Mouse (Mus musculus) hematopoietic stem cell, adult 5-6 weeks (primary cell): Measurements from ENCODE around the gene E130114P18Rik. TPM values are rescaled to one million over a fixed set of nuclear protein-coding genes. Genes with fewer than 3 reads are reported as not detected.

ENCODE experiments used
- ATAC-seq, 2 experiments: fragments of 125-278 bp in 1 of 2; replicated peaks in 1 of 2; 2 replicates each; pipeline ENCODE4 v1.8.0; 2016 to 2017; ENCODE audit warnings: inconsistent platforms in 2 of 2, mild to moderate bottlenecking in 2 of 2, moderate number of reproducible peaks in 2 of 2, low read depth in 1 of 2, moderate TSS enrichment in 1 of 2; ENCODE audit not compliant: low FRiP score in 2 of 2, poor library complexity in 2 of 2, severe bottlenecking in 2 of 2, insufficient read depth in 1 of 2, low TSS enrichment in 1 of 2
- total RNA-seq: library from RNA; stranded (forward); fragments of 172-1452, 232-1000 nt; gene quantifications from 2 replicates; pipeline ENCODE4 v1.2.3, GENCODE M21; 2017

Gene E130114P18Rik
- total RNA-seq, 1 experiment from 2014 or later = not detected

DNA sequence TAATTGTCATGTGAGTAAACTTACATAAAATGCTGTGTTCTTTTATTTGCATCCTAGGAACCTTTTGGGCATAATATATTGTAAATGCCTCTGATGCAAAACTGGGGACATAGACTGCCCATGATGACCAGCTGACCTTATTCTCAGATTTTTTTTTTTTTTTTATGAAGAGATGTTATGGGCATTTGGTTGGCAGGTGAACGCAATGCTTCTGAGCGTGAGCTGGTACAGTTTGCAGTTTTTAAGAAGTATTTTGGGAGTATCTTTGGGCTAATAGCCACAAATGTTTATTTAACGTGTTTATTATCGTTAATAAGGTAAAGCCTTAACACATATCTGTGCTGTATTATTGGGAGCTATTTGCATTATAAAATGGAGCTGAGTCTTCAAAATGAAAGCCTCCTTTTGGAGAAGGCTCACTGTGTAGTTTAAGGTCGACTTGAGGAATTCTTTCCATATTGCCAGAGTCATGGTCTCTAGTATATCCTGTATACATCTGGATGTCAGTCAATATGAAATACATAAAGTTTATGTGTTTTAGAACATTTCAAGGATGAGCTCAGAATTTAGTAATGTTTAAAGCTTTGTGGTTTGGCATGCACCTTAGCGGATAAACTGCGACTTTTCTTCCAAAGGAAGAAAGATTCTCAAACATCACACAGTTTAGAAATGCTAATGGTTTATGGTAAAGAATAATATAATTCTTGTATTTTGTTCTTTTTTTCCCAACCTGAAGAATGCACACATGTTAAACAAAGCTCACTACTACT is 3.0 kb upstream of the E130114P18Rik start:
- ATAC-seq = no peak

DNA sequence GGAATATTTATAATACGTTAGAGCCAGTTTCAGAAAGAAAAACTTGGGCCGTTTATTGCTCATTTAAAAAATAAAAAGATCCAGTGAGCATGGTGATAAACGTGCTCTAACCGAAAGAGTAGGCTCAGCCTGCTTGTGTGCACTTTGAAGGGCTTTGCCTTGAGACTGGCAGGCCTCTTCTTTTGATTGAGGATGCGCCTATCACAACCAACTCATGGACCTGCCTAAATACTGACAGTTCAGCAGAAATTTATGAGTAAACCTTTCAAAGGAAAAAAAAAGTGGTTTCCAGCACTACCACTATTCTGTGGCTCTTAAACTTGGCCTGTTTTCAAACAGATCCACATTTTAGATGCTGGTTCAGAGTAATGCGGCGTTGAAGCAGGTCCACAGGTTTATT is 2.1 kb upstream of the E130114P18Rik start:
- ATAC-seq = no peak

- no peak for ATAC-seq
Observed at GRCm38 (mm10) chr4:97779003-97779930, 1.4 kb upstream of the E130114P18Rik start.

GRCm38 (mm10) chr4:97778211-97779002 is 529 bp upstream of the E130114P18Rik start:
- ATAC-seq = no peak

GRCm38 (mm10) chr4:97777081-97777705 is 685 bp downstream of the E130114P18Rik start:
- ATAC-seq = no peak

- no peak for ATAC-seq
Observed at GRCm38 (mm10) chr4:97776388-97777080, 1.3 kb downstream of the E130114P18Rik start.

GRCm38 (mm10) chr4:97775494-97776265 is 2.2 kb downstream of the E130114P18Rik start:
- ATAC-seq = no peak

DNA sequence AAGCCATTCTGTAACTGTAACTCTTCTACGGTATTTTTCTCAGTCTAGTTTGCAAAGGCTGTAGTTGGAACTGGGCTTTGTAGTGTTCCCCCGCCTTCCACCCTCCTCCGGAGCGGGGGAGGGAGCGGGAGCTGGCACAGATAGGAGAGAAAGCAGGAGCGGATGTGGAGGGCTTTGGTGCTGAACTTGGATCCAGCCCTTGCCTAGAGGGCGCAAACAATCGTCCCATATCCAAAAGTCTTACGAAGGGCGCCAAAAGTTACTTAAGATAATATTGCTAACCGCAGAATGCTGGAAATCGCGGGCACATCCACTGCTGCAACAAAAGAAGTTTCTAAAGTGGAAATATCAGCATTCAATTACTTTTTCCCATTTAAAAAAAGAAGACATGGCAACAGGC is 2.8 kb downstream of the E130114P18Rik start:
- no peak for ATAC-seq

DNA sequence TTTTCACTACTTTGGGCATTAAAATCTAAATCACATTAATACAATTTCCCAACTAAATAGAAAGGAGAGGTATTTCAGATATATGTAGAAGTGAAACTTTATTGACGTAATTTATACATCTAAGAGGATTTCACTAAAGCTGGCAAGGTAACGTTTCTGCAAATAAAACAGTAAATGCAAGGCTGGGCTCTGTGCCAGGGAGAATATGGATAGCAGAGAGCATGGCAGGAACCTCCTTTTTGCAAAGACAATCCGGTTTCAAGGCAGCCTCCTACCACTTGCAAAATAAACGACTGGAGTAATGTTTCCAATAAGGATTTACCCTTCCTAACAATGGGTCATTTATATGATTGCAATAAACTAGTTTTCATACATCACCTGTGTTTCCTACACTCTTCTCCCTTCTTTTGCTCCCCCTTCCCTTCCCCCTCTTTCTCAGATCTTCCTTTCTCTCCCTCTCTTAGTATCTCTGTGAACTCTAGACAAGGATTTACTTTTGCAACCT is 3.4 kb downstream of the E130114P18Rik start:
- ATAC-seq = no peak

- no peak for ATAC-seq
Observed at GRCm38 (mm10) chr4:97773791-97774190, 4.1 kb downstream of the E130114P18Rik start.

DNA sequence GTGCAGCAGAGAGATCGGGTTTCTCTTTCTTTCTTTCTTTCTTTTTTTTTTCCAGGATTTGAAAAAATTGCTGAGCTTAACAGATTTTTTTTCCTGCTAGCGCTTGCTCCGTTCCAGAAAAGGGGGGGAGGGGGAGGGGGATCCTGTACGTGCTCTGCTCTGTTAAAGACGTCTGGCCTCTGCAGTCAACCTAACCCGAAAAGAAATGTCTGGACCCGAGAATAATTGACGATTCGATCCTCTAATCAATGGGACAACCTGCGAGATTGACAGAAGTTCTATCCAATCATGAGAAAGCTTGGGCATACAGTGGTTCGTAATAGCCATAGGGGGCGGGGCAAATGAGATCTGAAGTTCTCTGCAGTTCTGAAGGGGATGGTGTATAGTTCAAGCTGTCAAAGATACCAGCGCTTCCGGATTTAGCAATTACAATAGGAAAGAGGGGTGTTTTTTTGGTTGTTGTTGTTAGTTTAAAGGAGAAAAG is 4.7 kb downstream of the E130114P18Rik start:
- ATAC-seq = peak; percentile 50 to 60

- no peak for ATAC-seq
Observed at GRCm38 (mm10) chr4:97772641-97773040, 5.2 kb downstream of the E130114P18Rik start, which contains the start of gene Nfia. Gene Nfia, plus strand, starts transcription at chr4:97772734.

- ATAC-seq = peak; percentile 98
Observed at GRCm38 (mm10) chr4:97772084-97772484, 5.8 kb downstream of the E130114P18Rik start.

DNA sequence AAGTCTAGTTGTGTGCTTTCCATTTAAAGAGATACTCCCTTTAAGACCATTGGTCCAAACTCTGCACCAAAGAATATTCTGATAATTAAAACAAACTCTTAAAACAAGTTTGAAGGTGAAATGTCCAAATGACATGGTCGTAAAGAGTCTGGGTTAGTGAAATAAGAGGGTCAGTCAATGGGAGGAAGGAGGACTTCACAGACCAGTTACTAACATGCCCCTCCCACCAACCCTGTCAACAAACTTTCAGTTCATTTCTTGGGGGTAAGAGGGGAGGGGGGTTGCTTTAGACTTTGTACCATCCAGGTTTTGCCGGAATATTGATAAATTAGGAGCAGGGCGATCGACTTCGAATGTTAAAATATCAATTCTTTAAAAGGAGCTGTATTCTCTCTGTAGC is 6.5 kb downstream of the E130114P18Rik start:
- no peak for ATAC-seq

DNA sequence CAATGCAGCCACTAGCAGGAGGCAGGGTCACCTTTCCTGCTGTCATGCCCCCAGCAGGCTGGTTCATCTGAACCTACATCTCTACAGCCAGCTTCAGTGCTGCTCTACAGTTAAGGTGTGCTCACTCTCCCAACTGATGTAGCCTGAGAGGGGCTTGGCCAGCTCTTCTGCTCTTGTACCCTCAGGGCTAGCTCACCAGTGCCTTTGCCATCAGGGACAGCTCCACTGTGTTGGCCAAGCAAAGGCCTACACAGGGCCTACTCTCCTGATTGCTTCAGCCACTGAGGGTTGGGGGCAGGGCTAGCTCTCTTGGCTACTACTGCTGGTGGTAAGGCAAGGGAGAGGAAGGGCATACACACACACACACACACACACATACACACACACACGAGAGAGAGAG is 8.0 kb downstream of the E130114P18Rik start:
- no peak for ATAC-seq

GRCm38 (mm10) chr4:97767516-97767915 is 10.4 kb downstream of the E130114P18Rik start:
- ATAC-seq = no peak
